Mouse (Mus musculus) liver, embryonic 16.5 days (tissue): ENCODE measurements around the gene Zfp648. TPM values are rescaled to one million over a fixed set of nuclear protein-coding genes. Genes with fewer than 3 reads are reported as not detected.

ENCODE experiments used
- ATAC-seq: fragments of 200-750 bp; cut with Nextera tagmentation; 2 replicates; pipeline ENCODE4 v1.8.0; 2017; ENCODE audit warnings: low read depth, mild to moderate bottlenecking, moderate number of reproducible peaks, moderate library complexity
- H3K27ac ChIP-seq: fragments of 300-500 bp; sonication (generic); 2 replicates; pipeline ENCODE4 v1.5.1; 2014; ENCODE audit warnings: mild to moderate bottlenecking, low read length
- H3K27me3 ChIP-seq: fragments of 300-500 bp; sonication (generic); 2 replicates; pipeline ENCODE4 v1.6.1; 2014; ENCODE audit warnings: low read depth, low read length, mixed read lengths; ENCODE audit not compliant: control insufficient read depth, insufficient read depth
- H3K36me3 ChIP-seq: fragments of 300-500 bp; sonication (generic); 2 replicates; pipeline ENCODE4 v1.6.1; 2014; ENCODE audit warnings: mild to moderate bottlenecking; ENCODE audit not compliant: control insufficient read depth, insufficient read depth
- H3K4me1 ChIP-seq: fragments of 300-500 bp; sonication (generic); 2 replicates; pipeline ENCODE4 v1.6.1; 2014; ENCODE audit warnings: low read depth, low read length, mixed read lengths; ENCODE audit not compliant: control insufficient read depth
- H3K4me2 ChIP-seq: fragments of 300-500 bp; sonication (generic); 2 replicates; pipeline ENCODE4 v1.6.1; 2014; ENCODE audit warnings: low read depth, low read length, mixed read lengths
- H3K4me3 ChIP-seq: fragments of 300-500 bp; sonication (generic); 2 replicates; pipeline ENCODE4 v1.5.1; 2014; ENCODE audit warnings: low read depth, mild to moderate bottlenecking, low read length
- H3K9ac ChIP-seq: fragments of 300-500 bp; sonication (generic); 2 replicates; pipeline ENCODE4 v1.6.1; 2014; ENCODE audit warnings: low read depth, low read length
- H3K9me3 ChIP-seq: fragments of 300-500 bp; sonication (generic); replicated peaks from 2 replicates; pipeline ENCODE4 v1.6.1; 2016; ENCODE audit warnings: low read length; ENCODE audit not compliant: control insufficient read depth
- WGBS: fragments of 180-500 bp; shearing (Covaris S2); extraction: QIAGEN DNeasy Blood & Tissue Kit; methylation state at CpG from one replicate; pipeline ENCODE4 v1.1.7; 2014; ENCODE audit not compliant: insufficient replicate concordance; 5-methylcytosine and 5-hydroxymethylcytosine counted together
- polyA plus RNA-seq: library from polyadenylated mRNA; unstranded; fragments of >200 nt; fragmentation: Nextera tagmentation; extraction: Ambion mirVana; gene quantifications from 2 replicates; pipeline ENCODE4 v1.2.1, GENCODE M21; 2015

Zfp648 gene
- polyA plus RNA-seq, 1 experiment from 2014 or later, result not detected

GRCm38 (mm10) chr1:154251186-154251585 is 50.2 kb downstream of the Zfp648 start:
- H3K36me3 ChIP-seq, result no peaks in the 10 kb centered on the region
- no peaks in the 10 kb centered on the region for H3K27me3 ChIP-seq
- H3K4me3 ChIP-seq, result no peak overlapping the region
- H3K4me2 ChIP-seq, result no peak overlapping the region
- H3K9me3 ChIP-seq, result no peaks in the 10 kb centered on the region
- ATAC-seq, result no peak
- WGBS, result 49% methylated on average over 2 of the region's 2 CpGs
- H3K4me1 ChIP-seq, result no peaks in the 10 kb centered on the region
- no peak overlapping the region for H3K9ac ChIP-seq
- H3K27ac ChIP-seq, result no peak overlapping the region

- H3K4me1 ChIP-seq, result no peaks in the 10 kb centered on the region
- WGBS, result 41% methylated on average over 5 of the region's 5 CpGs
Observed at GRCm38 (mm10) chr1:154252739-154253138, 51.8 kb downstream of the Zfp648 start.

More at GRCm38 (mm10) chr1:154252739-154253138, 51.8 kb downstream of the Zfp648 start:
- Histone ChIP-seq H3K9me3 (no peaks in the 10 kb centered on the region), H3K27me3 (no peaks in the 10 kb centered on the region), H3K4me2 (no peak overlapping the region), H3K36me3 (no peaks in the 10 kb centered on the region), H3K9ac (no peak overlapping the region), H3K4me3 (no peak overlapping the region), H3K27ac (no peak overlapping the region)
- ATAC-seq, result no peak
